11 mouse cellular contexts compared by ENCODE assay signal in genomic region chr14:78776659-78777058, GRCm38 (mm10). TPM values are rescaled to one million over a fixed set of nuclear protein-coding genes. Genes with fewer than 3 reads are reported as not detected.
DNase-seq lines count a peak whose midpoint lies in the region; ATAC-seq and TF ChIP-seq lines count a peak whose summit lies in the region.
"Had no signal": no experiment of that assay in that cellular context is flagged by ENCODE, and none has a peak within 500 bp of the region (broad histone marks: within the 10 kb centered on the region; RNA-seq: fewer than 3 reads in every experiment).

No protein-coding gene starts in this region.

- no peak for DNase-seq in frontal cortex, postnatal 10 days (ENCODE audit: low spot score in 2 of 2)
- DNase-seq in layer of hippocampus, adult 2 months (ENCODE audit: low spot score in 2 of 2), result no peak
- DNase-seq in layer of hippocampus, postnatal 25 days (ENCODE audit: extremely low spot score in 1 of 2, low spot score in 1 of 2), result no peak
- peak; percentile 33 for DNase-seq in forebrain, postnatal 0 days
- no peak for DNase-seq in B cell, adult 2 months
- no peak for DNase-seq in urinary bladder, adult 2 months (ENCODE audit: low spot score)
- DNase-seq: lung, adult 2 months had no signal

- H3K4me3 ChIP-seq in layer of hippocampus, adult 2 months, result peak overlapping the region; percentile 36
- H3K4me3 ChIP-seq in forebrain, postnatal 0 days (ENCODE audit: low read depth, low read length), result 0 out of 2 replicates have a peak overlapping the region, but pooled peaks have one; percentile 1
- no peak overlapping the region for H3K4me3 ChIP-seq in neural tube, embryonic 13.5 days
- H3K4me3 ChIP-seq: embryonic facial prominence, embryonic 15.5 days; myocyte had no signal

- H3K36me3 ChIP-seq in forebrain, postnatal 0 days (ENCODE audit: insufficient read depth), result no peaks in the 10 kb centered on the region
- H3K36me3 ChIP-seq in neural tube, embryonic 13.5 days, result no peaks in the 10 kb centered on the region
- H3K36me3 ChIP-seq: embryonic facial prominence, embryonic 15.5 days had no signal

- TF ChIP-seq CTCF in layer of hippocampus, adult 2 months (conservative IDR thresholded peaks at IDR 0.05), result no peak
- no peak for TF ChIP-seq CTCF in forebrain, postnatal 0 days (IDR thresholded peaks at IDR 0.05; ENCODE audit: low read depth)

- H3K9me3 ChIP-seq in forebrain, postnatal 0 days (ENCODE audit: low read length), result no peaks in the 10 kb centered on the region
- no peaks in the 10 kb centered on the region for H3K9me3 ChIP-seq in neural tube, embryonic 13.5 days
- H3K9me3 ChIP-seq: embryonic facial prominence, embryonic 15.5 days had no signal

- H3K27ac ChIP-seq in layer of hippocampus, adult 2 months, result no peak overlapping the region
- no peak overlapping the region for H3K27ac ChIP-seq in forebrain, postnatal 0 days (ENCODE audit: low read depth, low read length)
- no peak overlapping the region for H3K27ac ChIP-seq in neural tube, embryonic 13.5 days (replicated peaks)
- H3K27ac ChIP-seq: embryonic facial prominence, embryonic 15.5 days had no signal

- no peaks in the 10 kb centered on the region for H3K27me3 ChIP-seq in forebrain, postnatal 0 days (ENCODE audit: insufficient read depth, low read length)
- H3K27me3 ChIP-seq in neural tube, embryonic 13.5 days, result no peaks in the 10 kb centered on the region
- H3K27me3 ChIP-seq: embryonic facial prominence, embryonic 15.5 days had no signal

- ATAC-seq in frontal cortex, adult (ENCODE audit: low TSS enrichment), result peak; percentile 57
- ATAC-seq in forebrain, postnatal 0 days, result peak; percentile 71; the same call in 1 of the 2 replicates
- ATAC-seq in neural tube, embryonic 13.5 days (ENCODE audit: low read depth), result no peak

- H3K9ac ChIP-seq in forebrain, postnatal 0 days, result peak overlapping the region; percentile 10; the same call in 1 of the 2 replicates
- no peak overlapping the region for H3K9ac ChIP-seq in neural tube, embryonic 13.5 days
- H3K9ac ChIP-seq: embryonic facial prominence, embryonic 15.5 days had no signal

- no peaks in the 10 kb centered on the region for H3K4me1 ChIP-seq in forebrain, postnatal 0 days (ENCODE audit: insufficient read depth)
- H3K4me1 ChIP-seq in neural tube, embryonic 13.5 days (replicated peaks), result peaks cover 17% of the 10 kb centered on the region
- H3K4me1 ChIP-seq: embryonic facial prominence, embryonic 15.5 days had no signal

- H3K4me2 ChIP-seq in forebrain, postnatal 0 days (ENCODE audit: low read depth), result peak overlapping the region; percentile 39
- peak overlapping the region; percentile 44 for H3K4me2 ChIP-seq in neural tube, embryonic 13.5 days
- H3K4me2 ChIP-seq: embryonic facial prominence, embryonic 15.5 days had no signal

- WGBS in forebrain, postnatal 0 days, result 5% methylated on average over 8 of the region's 8 CpGs
- 11% methylated on average over 8 of the region's 8 CpGs for WGBS in neural tube, embryonic 13.5 days

RNA-seq across cellular contexts. Expression of gene Dgkh, which starts 44.1 kb away (rescaled TPM):
- total RNA-seq in layer of hippocampus, adult 2 months (2021), result 100 to 1,000 TPM; 110 to 123 TPM
- total RNA-seq in layer of hippocampus, postnatal 25 days (2021), result 100 to 1,000 TPM in 1 of 2 experiments, 10 to 100 TPM in 1; 95.6 to 118 TPM
- total RNA-seq in forebrain, postnatal 0 days (2014; rRNA removed), result 16.2 and 22.3 TPM in 2 replicates
- polyA plus RNA-seq in forebrain, postnatal 0 days (2015; fragmentation: Nextera tagmentation; extraction: Ambion mirVana), result 1.4 and 2.7 TPM in 2 replicates
- 11.8 and 16.3 TPM in 2 replicates for polyA plus RNA-seq in neural tube, embryonic 13.5 days (2015; fragmentation: Nextera tagmentation; extraction: Ambion mirVana)
- 5.6 and 6.2 TPM in 2 replicates for polyA plus RNA-seq in urinary bladder, adult 2 months (2012; rRNA removed)
